Mouse (Mus musculus) embryonic facial prominence, embryonic 10.5 days (tissue): Measurements from ENCODE around the gene Ppfia1. TPM values are rescaled to one million over a fixed set of nuclear protein-coding genes. Genes with fewer than 3 reads are reported as not detected.
A peak's percentile ranks its signal among the peaks of the same experiment; 100 is the strongest.

Experiments used
- DNase-seq: peaks from one replicate; pipeline ENCODE4 v3.0.0-alpha.2; 2017; ENCODE audit warnings: low spot score
- H3K27ac ChIP-seq: fragments of 300-500 bp; sonication (generic); replicated peaks from 2 replicates; pipeline ENCODE4 v1.5.1; 2016; ENCODE audit warnings: mild to moderate bottlenecking
- H3K27me3 ChIP-seq: fragments of 300-500 bp; sonication (generic); replicated peaks from 2 replicates; pipeline ENCODE4 v1.6.1; 2016; ENCODE audit warnings: low read depth, mild to moderate bottlenecking; ENCODE audit not compliant: poor library complexity, severe bottlenecking
- H3K36me3 ChIP-seq: fragments of 300-500 bp; sonication (generic); replicated peaks from 2 replicates; pipeline ENCODE4 v1.6.1; 2016; ENCODE audit warnings: mild to moderate bottlenecking, moderate library complexity
- H3K4me1 ChIP-seq: fragments of 300-500 bp; sonication (generic); 2 replicates; pipeline ENCODE4 v1.6.1; 2016
- H3K4me3 ChIP-seq: fragments of 300-500 bp; sonication (generic); 2 replicates; pipeline ENCODE4 v1.5.1; 2016; ENCODE audit warnings: mild to moderate bottlenecking, moderate library complexity
- H3K9me3 ChIP-seq: fragments of 300-500 bp; sonication (generic); 2 replicates; pipeline ENCODE4 v1.6.1; 2016; ENCODE audit warnings: mild to moderate bottlenecking
- WGBS: fragments of 180-500 bp; shearing (Covaris S2); methylation state at CpG from one replicate; pipeline ENCODE4 v1.1.7; 2016; 5-methylcytosine and 5-hydroxymethylcytosine counted together
- polyA plus RNA-seq: library from polyadenylated mRNA; unstranded; fragments of >200 nt; fragmentation: Nextera tagmentation; extraction: Ambion mirVana; gene quantifications from 2 replicates; pipeline ENCODE4 v1.2.1, GENCODE M21; 2016

Ppfia1 gene
- polyA plus RNA-seq = 44.3 and 44.6 TPM in 2 replicates

DNA sequence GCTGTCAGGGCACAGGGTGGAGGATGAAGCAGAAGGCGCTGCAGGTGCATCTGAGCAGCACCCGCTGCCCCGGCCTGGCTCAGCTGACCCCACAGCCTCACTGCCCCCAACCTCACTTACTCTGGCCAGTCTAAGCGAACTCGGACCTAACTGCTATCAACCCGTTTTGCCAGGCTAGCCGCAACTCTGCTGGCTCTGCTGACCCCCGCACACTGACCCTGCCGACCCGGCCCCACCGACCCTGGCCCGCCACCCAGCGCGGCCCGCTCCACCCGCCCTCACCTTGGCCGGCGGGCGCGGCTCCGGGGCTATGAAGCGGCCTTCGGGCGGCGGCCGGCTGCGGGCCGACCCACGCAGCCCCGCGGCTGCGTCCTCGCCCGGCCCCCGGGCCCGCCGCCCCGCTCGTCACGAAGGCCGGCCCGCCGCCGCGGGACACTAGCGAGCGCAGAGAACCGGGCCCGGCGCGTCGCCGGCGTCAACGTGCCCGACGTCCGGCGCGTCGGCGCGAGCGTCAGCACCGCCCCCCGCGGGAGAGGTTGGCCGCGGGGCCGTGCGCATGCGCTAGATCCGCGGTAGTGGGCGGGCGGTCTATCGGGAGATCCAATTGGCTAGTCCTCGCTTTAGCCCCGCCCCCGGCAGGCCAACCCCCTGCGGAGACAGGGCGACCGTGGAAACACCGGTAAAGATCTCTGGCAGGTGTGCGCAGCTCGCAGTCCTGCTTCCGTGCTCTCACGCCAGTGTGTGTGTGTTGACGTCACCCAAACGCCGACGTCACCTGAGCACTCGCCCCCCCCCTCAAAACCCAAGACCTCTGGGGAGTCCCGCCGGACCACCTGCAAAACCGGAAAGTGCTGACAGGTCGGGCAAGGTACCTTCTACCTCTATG lies at the start of gene Ppfia1:
TSS of gene Ppfia1 (minus strand) at position 493 of the 886 bp plus-strand sequence.
- Histone ChIP-seq H3K27me3 (peaks cover 17% of the 10 kb centered on the region), H3K9me3 (no peaks in the 10 kb centered on the region), H3K36me3 (peaks cover 37% of the 10 kb centered on the region), H3K4me1 (peaks cover 29% of the 10 kb centered on the region), H3K4me3 (peak within 1 kb of the TSS; percentile 86), H3K27ac (peak within 1 kb of the TSS; percentile 92)
- peak; percentile 98 for DNase-seq
- WGBS = under 1% methylated on average over 97 of the region's 97 CpGs

DNA sequence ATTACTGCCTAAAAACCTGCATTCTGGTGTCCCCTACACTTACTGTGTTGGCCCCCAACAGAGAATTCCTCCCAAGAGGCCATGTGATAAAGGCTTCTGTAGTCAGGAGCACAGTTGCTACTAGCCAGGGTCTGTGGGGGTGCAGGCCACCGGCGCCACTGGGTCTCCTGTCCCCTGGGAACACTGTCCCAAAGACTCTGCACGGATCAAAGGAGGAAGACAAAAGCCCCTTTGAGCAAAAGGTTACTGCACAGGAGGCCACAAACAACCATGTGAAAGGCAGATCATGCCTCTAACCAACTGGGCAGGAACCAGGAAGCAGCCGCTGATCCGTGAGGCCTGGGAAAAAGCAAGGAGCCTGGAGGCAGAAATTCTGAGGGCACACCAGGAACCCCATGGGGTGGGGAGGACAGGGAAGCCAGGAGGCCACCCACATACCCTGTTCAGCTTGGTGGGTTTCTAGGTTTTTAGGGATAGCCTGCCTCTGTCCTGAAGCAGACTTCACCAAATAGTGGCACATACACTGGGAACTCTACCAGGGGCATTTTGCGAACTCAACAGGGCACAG lies 46.9 kb upstream of the Ppfia1 start:
- no peak overlapping the region for H3K4me3 ChIP-seq
- peaks cover 10% of the 10 kb centered on the region; the same call in 1 of the 2 replicates for H3K27me3 ChIP-seq
- no peaks in the 10 kb centered on the region for H3K9me3 ChIP-seq
- peaks cover 11% of the 10 kb centered on the region for H3K4me1 ChIP-seq
- 32% methylated on average over 6 of the region's 6 CpGs for WGBS
- H3K27ac ChIP-seq = peak overlapping the region; percentile 59
- H3K36me3 ChIP-seq = peaks cover 6% of the 10 kb centered on the region; the same call in 1 of the 2 replicates
- no peak for DNase-seq

DNA sequence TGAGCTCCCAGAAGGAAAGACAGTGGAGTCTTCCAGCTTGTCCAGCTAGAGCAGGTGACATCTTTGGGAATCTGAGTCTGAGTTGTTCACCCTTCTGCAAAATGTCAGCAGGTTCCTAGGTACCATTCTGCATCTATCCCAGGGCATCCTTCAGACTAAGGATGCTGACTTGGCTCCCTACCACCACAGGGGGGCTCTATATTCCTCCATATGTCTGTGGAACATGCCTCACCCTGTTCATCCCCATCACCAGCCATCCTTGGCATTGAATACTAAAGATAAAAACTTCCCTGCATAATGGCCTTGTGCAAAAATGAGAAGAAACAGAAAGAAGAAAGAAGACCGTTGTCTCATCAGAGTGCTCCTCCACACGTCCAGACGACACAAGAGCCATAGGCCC lies 36.0 kb upstream of the Ppfia1 start:
- 86% methylated on average over 3 of the region's 3 CpGs for WGBS
- DNase-seq = no peak
- 0 out of 2 replicates have a peak overlapping the region, but pooled peaks have one; percentile 31 for H3K27ac ChIP-seq

DNA sequence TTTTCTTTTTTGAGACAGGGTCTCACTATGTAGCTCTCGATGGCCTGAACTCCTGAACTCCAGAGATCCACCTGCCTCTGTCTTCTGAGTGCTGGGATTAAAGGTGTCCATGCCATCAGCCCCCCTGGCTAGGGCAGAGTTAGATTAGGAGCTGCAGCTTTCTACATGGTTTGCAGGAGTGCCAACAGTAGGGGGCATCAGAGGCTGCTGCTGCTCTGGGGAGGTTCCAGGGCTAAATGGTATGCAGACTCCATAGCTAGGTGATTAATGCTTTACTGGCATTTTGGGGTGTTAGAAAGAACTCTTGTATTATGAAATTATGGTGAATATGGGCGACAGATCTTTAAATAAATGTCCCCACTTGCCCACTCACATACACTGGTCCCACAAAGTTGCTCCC lies 33.8 kb upstream of the Ppfia1 start:
- peak; percentile 53 for DNase-seq
- H3K27me3 ChIP-seq = peaks cover 22% of the 10 kb centered on the region
- H3K4me3 ChIP-seq = no peak overlapping the region

More for the DNA sequence above, 36.0 kb upstream of the Ppfia1 start:
- Histone ChIP-seq H3K4me1 (no peaks in the 10 kb centered on the region), H3K36me3 (peaks cover 9% of the 10 kb centered on the region), H3K4me3 (no peak overlapping the region), H3K9me3 (no peaks in the 10 kb centered on the region), H3K27me3 (peaks cover 19% of the 10 kb centered on the region)

DNA sequence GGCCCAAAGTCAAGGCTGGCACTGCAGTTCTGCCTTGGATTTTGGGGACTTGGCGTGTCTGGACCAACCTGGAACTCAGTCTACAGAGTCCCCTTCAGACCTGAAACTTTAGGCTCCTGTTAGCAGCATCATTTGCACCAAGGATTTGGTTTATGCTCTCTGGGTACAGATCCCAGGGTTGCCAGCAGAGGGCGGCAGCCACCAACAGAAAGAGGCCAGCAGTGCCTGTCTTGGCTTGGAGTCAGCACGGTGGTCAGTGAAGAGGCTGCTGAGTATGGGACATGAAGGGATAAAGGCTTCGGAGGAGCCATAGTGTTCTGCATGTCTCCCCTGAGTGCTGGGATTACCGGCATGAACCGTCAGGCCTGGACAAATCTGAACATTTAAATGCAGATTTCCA lies 32.1 kb upstream of the Ppfia1 start:
- no peak overlapping the region for H3K27ac ChIP-seq
- WGBS = 16% methylated on average over 6 of the region's 6 CpGs

More for the DNA sequence above, 33.8 kb upstream of the Ppfia1 start:
- Histone ChIP-seq H3K4me1 (peaks cover 16% of the 10 kb centered on the region), H3K9me3 (no peaks in the 10 kb centered on the region), H3K36me3 (peaks cover 7% of the 10 kb centered on the region), H3K27ac (no peak overlapping the region)
- 39% methylated on average over 2 of the region's 2 CpGs for WGBS

DNA sequence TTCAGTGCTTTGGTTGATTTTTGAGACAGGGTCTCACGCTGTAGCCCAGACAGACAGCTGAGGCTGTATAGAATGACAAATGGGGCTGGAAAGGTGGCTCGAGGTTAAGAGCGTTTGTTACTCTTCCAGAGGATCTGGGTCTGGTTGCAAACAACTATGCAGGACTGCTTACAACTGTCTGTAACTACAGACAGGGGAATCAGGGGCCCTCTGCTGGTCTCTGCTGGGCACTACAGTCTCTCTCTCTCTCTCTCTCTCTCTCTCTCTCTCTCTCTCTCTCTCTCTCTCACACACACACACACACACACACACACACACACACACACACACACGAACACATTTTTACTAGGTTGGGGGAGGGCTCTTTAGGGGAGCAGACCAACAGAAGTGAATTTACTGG lies 30.1 kb upstream of the Ppfia1 start:
- H3K4me1 ChIP-seq = peaks cover 29% of the 10 kb centered on the region
- peaks cover 23% of the 10 kb centered on the region for H3K36me3 ChIP-seq
- 9% methylated on average over 4 of the region's 4 CpGs for WGBS
- no peak overlapping the region for H3K27ac ChIP-seq
- H3K27me3 ChIP-seq = peaks cover 22% of the 10 kb centered on the region
- no peaks in the 10 kb centered on the region for H3K9me3 ChIP-seq
- H3K4me3 ChIP-seq = no peak overlapping the region
- DNase-seq = peak; percentile 66

More for the DNA sequence above, 32.1 kb upstream of the Ppfia1 start:
- Histone ChIP-seq H3K4me3 (no peak overlapping the region), H3K27me3 (peaks cover 22% of the 10 kb centered on the region), H3K4me1 (peaks cover 26% of the 10 kb centered on the region), H3K36me3 (peaks cover 2% of the 10 kb centered on the region), H3K9me3 (no peaks in the 10 kb centered on the region)
- peak; percentile 86 for DNase-seq

DNA sequence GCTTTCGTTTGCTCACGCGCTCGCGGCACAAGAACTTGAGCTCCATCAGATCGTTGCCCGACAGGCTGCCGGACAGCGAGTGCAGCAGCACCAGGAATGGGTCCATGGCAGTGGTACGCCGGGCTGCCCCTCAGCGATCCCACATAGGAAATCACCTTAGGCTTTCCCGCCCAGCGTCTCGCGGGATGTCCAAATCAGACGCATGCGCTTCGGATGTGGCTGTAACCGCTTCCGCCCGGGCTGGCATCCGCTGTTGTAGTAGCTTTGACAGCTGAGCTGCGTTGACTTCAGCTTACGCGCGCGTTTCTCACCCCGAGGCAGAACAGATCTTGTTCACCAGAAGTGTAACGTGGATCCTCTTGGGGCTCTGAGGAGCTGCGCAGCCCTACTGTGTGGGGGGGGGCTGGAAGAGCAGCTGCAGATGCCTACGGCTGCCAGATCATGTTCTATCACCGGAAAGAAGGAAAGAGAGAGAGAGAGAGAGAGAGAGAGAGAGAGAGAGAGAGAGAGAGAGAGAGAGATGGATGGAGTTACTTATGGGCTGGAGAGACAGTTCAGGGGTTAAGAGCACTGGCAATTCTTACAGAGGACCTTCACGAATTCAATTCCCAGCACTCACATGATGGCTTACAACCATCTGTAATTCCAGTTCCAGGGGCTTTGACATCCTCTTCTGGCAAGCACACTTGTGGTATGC lies 28.9 kb upstream of the Ppfia1 start, which contains the start of gene Fadd:
TSS of gene Fadd (minus strand) at position 180 of the 697 bp plus-strand sequence.
- 1% methylated on average over 34 of the region's 34 CpGs for WGBS

DNA sequence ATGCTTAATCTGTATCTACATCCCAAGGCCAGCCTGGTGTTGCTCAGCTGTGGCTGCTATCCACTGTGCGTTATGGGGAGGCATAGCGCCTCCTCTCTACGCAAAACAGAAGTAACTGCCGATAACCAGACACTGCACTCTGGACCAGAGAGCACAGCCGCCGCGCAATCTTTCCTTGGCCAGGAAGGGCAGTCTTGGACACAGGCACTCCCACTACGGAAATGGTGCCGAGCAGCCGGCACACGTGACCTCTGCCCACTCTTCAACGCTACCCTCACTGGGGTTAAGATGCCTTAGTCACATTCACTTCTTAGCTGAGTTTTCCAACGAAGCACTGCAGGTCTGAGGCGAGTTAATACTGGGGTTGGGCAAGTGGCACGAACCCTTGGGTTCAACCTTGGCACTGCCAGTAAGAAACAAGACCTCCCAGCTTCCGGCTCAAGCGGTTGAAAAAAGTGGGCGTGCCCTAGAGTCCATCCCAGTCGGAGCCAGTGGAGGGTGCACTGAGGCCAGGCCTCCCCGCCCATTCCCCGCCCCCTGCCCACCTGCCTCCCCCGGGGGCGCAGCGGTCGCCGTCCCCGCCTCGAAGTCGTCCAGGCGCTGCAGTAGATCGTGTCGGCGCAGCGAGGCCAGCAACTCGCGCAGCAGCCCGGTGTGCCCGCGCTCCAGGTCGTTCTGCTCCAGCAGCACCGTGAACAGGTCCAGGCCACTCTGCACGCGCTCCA lies 28.2 kb upstream of the Ppfia1 start:
- H3K4me3 ChIP-seq = peak overlapping the region; percentile 88
- H3K27ac ChIP-seq = peak overlapping the region; percentile 93
- peak; percentile 88 for DNase-seq
- H3K9me3 ChIP-seq = no peaks in the 10 kb centered on the region
- peaks cover 17% of the 10 kb centered on the region for H3K27me3 ChIP-seq
- under 1% methylated on average over 43 of the region's 43 CpGs for WGBS
- peaks cover 33% of the 10 kb centered on the region for H3K36me3 ChIP-seq
- peaks cover 29% of the 10 kb centered on the region for H3K4me1 ChIP-seq

More for the DNA sequence above, 28.9 kb upstream of the Ppfia1 start, which contains the start of gene Fadd:
- Histone ChIP-seq H3K4me1 (peaks cover 29% of the 10 kb centered on the region), H3K36me3 (peaks cover 33% of the 10 kb centered on the region), H3K9me3 (no peaks in the 10 kb centered on the region), H3K27ac (peak within 1 kb of the TSS; percentile 93), H3K27me3 (peaks cover 22% of the 10 kb centered on the region), H3K4me3 (peak within 1 kb of the TSS; percentile 88)
- peak; percentile 93 for DNase-seq

DNA sequence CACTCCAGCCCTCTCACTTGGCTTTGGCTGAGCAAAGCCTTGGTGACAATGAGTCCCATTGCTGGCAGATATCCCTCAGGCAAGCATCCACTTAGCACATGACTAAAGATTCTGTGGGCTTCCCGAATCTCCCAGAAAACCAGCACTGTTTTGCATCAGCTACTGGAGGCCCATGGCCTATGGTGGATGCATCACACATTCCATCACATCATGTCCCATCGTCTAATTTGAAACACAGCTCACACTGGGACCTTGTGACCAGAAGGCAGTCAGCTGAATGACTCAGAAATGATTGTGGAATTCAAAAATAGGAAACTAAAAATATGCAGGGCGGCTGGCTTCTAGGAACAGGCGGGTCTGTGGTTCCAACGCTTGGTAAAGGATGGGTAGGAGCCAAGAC lies 24.3 kb upstream of the Ppfia1 start:
- H3K4me3 ChIP-seq = no peak overlapping the region
- H3K27ac ChIP-seq = no peak overlapping the region
- no peaks in the 10 kb centered on the region for H3K9me3 ChIP-seq
- peaks cover 19% of the 10 kb centered on the region for H3K4me1 ChIP-seq
- no peak for DNase-seq
- H3K36me3 ChIP-seq = peaks cover 33% of the 10 kb centered on the region
- WGBS = 90% methylated on average over 5 of the region's 5 CpGs
- no peaks in the 10 kb centered on the region for H3K27me3 ChIP-seq

DNA sequence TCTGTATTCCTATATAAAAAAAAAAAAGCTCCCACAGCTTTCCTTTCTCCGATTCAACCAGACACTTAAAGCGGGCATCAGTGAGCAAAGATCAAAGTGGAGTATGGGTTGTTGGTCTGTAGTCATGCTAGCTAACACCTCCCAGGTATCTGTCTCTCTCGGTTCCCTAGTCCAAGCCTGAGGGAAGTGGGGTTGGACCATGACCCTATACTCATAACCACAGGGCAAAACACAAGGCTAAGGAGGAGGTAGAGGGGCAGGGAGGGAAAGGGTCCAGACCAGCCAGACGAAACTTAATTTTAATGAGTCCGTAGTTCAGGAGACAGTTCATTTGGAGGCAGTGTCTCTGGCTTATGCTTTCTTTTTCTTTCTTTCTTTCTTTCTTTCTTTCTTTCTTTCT lies 18.7 kb upstream of the Ppfia1 start:
- DNase-seq = no peak
- Histone ChIP-seq H3K9me3 (no peaks in the 10 kb centered on the region), H3K27ac (no peak overlapping the region), H3K27me3 (no peaks in the 10 kb centered on the region; the same call in 1 of the 2 replicates), H3K4me1 (no peaks in the 10 kb centered on the region), H3K4me3 (no peak overlapping the region), H3K36me3 (no peaks in the 10 kb centered on the region)
- 84% methylated on average over 5 of the region's 5 CpGs for WGBS

DNA sequence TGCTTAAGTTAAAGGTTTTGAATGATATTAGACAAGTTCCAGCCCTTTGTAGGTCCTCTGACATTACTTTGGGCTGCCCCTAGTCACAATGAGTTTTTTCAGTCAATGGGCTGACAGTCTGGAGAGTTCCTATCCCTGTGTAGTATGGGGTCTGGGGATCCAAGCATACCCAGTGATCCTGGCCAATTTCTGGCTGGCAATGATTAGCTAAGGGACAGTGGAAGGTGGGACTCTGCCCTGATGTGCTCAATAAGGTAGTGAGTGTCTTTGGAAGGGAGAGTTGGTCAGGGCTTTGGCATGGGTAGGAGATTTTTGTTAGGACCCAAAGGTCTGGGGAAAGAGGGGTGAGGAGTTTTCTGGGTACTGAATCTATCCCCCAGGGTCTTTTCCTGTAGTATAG lies 18.1 kb upstream of the Ppfia1 start:
- no peaks in the 10 kb centered on the region for H3K4me1 ChIP-seq
- no peaks in the 10 kb centered on the region for H3K9me3 ChIP-seq
- H3K36me3 ChIP-seq = no peaks in the 10 kb centered on the region
- DNase-seq = no peak
- peaks cover 6% of the 10 kb centered on the region for H3K27me3 ChIP-seq
- no peak overlapping the region for H3K27ac ChIP-seq
- H3K4me3 ChIP-seq = no peak overlapping the region

DNA sequence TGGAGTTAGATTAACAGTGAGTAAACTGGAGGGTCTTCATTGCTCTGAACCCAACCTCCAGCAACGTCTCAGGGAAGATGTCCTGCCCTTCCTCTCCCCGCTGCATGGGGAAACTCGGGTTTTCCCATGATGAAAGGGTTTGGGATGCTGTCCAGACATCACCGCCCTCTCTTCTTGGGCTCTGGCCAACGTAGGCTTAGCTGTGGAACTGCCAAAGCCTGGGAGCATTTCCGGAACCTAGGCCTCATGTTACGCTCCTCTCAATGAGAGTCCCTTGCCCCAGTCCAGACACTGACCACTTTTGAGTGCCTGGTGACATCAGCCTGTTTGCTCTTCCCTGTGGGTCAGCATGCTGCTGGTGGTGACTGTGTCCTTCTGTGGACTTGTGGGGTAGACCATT lies 15.9 kb upstream of the Ppfia1 start:
- no peaks in the 10 kb centered on the region for H3K36me3 ChIP-seq
- peaks cover 4% of the 10 kb centered on the region for H3K4me1 ChIP-seq
- no peaks in the 10 kb centered on the region for H3K9me3 ChIP-seq
- H3K27ac ChIP-seq = no peak overlapping the region
- H3K4me3 ChIP-seq = no peak overlapping the region
- DNase-seq = no peak
- 85% methylated on average over 7 of the region's 7 CpGs for WGBS
- H3K27me3 ChIP-seq = peaks cover 13% of the 10 kb centered on the region
